Mouse (Mus musculus) megakaryocyte progenitor cell, adult 5-6 weeks (primary cell): ENCODE results near the gene Usp44. TPM values are rescaled to one million over a fixed set of nuclear protein-coding genes. Genes with fewer than 3 reads are reported as not detected.

Experiments used
- total RNA-seq, 2 experiments: library from RNA; stranded (forward) in 1 of 2; stranded (reverse) in 1 of 2; fragments of 157-497, 149-512 nt in 1 of 2; fragments of 200-1000 nt in 1 of 2; gene quantifications; 2 replicates each; pipeline versions ENCODE4 v1.2.3 to v1.2.4; 2015 to 2017

The Usp44 gene
- total RNA-seq, 2 experiments from 2014 or later = 1.8 to 2.2 TPM

Other genes starting within 250 kb of the Usp44 start
- gene Snrpf, start 241.8 kb upstream of the Usp44 start, total RNA-seq (2015) = 188 and 192 TPM in 2 replicates
- gene Snrpf, start 241.8 kb upstream of the Usp44 start, total RNA-seq (2017) = 284 and 295 TPM in 2 replicates
- gene Ntn4, start 190.9 kb upstream of the Usp44 start, total RNA-seq (2015) = 1.2 TPM in 2 replicates
- 0.74 and 1.1 TPM in 2 replicates for gene Ntn4, start 190.9 kb upstream of the Usp44 start, total RNA-seq (2017)
- 379 and 381 TPM in 2 replicates for gene Metap2, start 65.5 kb downstream of the Usp44 start, total RNA-seq (2015)
- 286 and 389 TPM in 2 replicates for gene Metap2, start 65.5 kb downstream of the Usp44 start, total RNA-seq (2017)
- gene Vezt, start 204.3 kb downstream of the Usp44 start, total RNA-seq (2015) = 4.9 and 5.8 TPM in 2 replicates
- 16.4 and 16.7 TPM in 2 replicates for gene Vezt, start 204.3 kb downstream of the Usp44 start, total RNA-seq (2017)
- 1.0 and 1.6 TPM in 2 replicates for gene Fgd6, start 204.4 kb downstream of the Usp44 start, total RNA-seq (2015)
- gene Fgd6, start 204.4 kb downstream of the Usp44 start, total RNA-seq (2017) = 0.58 and 1.6 TPM in 2 replicates